Mouse (Mus musculus): ENCODE data around the gene Zar1. TPM values are rescaled to one million over a fixed set of nuclear protein-coding genes. Genes with fewer than 3 reads are reported as not detected.
"Not testable (repeated sequence)": the region's sequence is repeated elsewhere in the genome, so short reads cannot be mapped to it uniquely, and the experiment has no call there.

The Zar1 gene
- polyA plus RNA-seq (2014; fragmentation: Nextera tagmentation; extraction: Ambion mirVana): 0.36 and 0.63 TPM in 2 replicates

- not testable (repeated sequence) for H3K4me1 ChIP-seq (replicated peaks; ENCODE audit: control insufficient read depth, insufficient read depth, low read length); H3K9me3 ChIP-seq (ENCODE audit: control insufficient read depth, low read length); H3K27me3 ChIP-seq (ENCODE audit: control insufficient read depth, insufficient read depth, low read length); H3K36me3 ChIP-seq (ENCODE audit: control insufficient read depth, insufficient read depth, low read length); H3K27ac ChIP-seq (ENCODE audit: low read depth, low read length)
- H3K9ac ChIP-seq (ENCODE audit: low read length): peak within 1 kb of the TSS; percentile 45
- DNase-seq (ENCODE audit: low spot score): peak; percentile 56
- peak within 1 kb of the TSS; percentile 35 for H3K4me3 ChIP-seq (ENCODE audit: low read depth, low read length)
- peak within 1 kb of the TSS; percentile 70 for H3K4me2 ChIP-seq (ENCODE audit: low read depth, low read length, severe bottlenecking)
- peak; percentile 52 for ATAC-seq (replicated peaks; ENCODE audit: low FRiP score)
- WGBS: 11% methylated on average over 14 of the region's 21 CpGs
Measured at GRCm38 (mm10) chr5:72580970-72581332, at the start of gene Zar1. Gene Zar1 (minus strand): TSS chr5:72581254.

GRCm38 (mm10) chr5:72630026-72630425 is 49.0 kb upstream of the Zar1 start:
- H3K27me3 ChIP-seq (ENCODE audit: control insufficient read depth, insufficient read depth, low read length): no peaks in the 10 kb centered on the region
- no peak overlapping the region for H3K4me3 ChIP-seq (ENCODE audit: low read depth, low read length)
- H3K27ac ChIP-seq (ENCODE audit: low read depth, low read length): no peak overlapping the region
- whole genome bisulfite sequencing: 92% methylated on average over 6 of the region's 6 CpGs
- no peak overlapping the region for H3K9ac ChIP-seq (ENCODE audit: low read length)
- H3K4me2 ChIP-seq (ENCODE audit: low read depth, low read length, severe bottlenecking): no peak overlapping the region
- no peak for ATAC-seq (replicated peaks; ENCODE audit: low FRiP score)
- no peaks in the 10 kb centered on the region for H3K4me1 ChIP-seq (replicated peaks; ENCODE audit: control insufficient read depth, insufficient read depth, low read length)
- no peaks in the 10 kb centered on the region for H3K36me3 ChIP-seq (ENCODE audit: control insufficient read depth, insufficient read depth, low read length)
- no peak for DNase-seq (ENCODE audit: low spot score)
- H3K9me3 ChIP-seq (ENCODE audit: control insufficient read depth, low read length): no peaks in the 10 kb centered on the region

GRCm38 (mm10) chr5:72621022-72621421 is 40.0 kb upstream of the Zar1 start:
- no peak for DNase-seq (ENCODE audit: low spot score)
- no peak overlapping the region for H3K27ac ChIP-seq (ENCODE audit: low read depth, low read length)

GRCm38 (mm10) chr5:72617413-72617812 is 36.4 kb upstream of the Zar1 start:
- no peak for ATAC-seq (replicated peaks; ENCODE audit: low FRiP score)
- no peak for DNase-seq (ENCODE audit: low spot score)

More at GRCm38 (mm10) chr5:72621022-72621421, 40.0 kb upstream of the Zar1 start:
- H3K36me3 ChIP-seq (ENCODE audit: control insufficient read depth, insufficient read depth, low read length): no peaks in the 10 kb centered on the region
- no peak overlapping the region for H3K9ac ChIP-seq (ENCODE audit: low read length)
- H3K4me1 ChIP-seq (replicated peaks; ENCODE audit: control insufficient read depth, insufficient read depth, low read length): no peaks in the 10 kb centered on the region
- no peaks in the 10 kb centered on the region for H3K27me3 ChIP-seq (ENCODE audit: control insufficient read depth, insufficient read depth, low read length)
- H3K4me3 ChIP-seq (ENCODE audit: low read depth, low read length): no peak overlapping the region
- ATAC-seq (replicated peaks; ENCODE audit: low FRiP score): no peak
- H3K4me2 ChIP-seq (ENCODE audit: low read depth, low read length, severe bottlenecking): no peak overlapping the region
- H3K9me3 ChIP-seq (ENCODE audit: control insufficient read depth, low read length): no peaks in the 10 kb centered on the region
- 83% methylated on average over 1 of the region's 1 CpGs for WGBS

GRCm38 (mm10) chr5:72603138-72603537 is 22.1 kb upstream of the Zar1 start:
- H3K4me2 ChIP-seq (ENCODE audit: low read depth, low read length, severe bottlenecking): no peak overlapping the region
- H3K4me3 ChIP-seq (ENCODE audit: low read depth, low read length): no peak overlapping the region
- no peaks in the 10 kb centered on the region for H3K4me1 ChIP-seq (replicated peaks; ENCODE audit: control insufficient read depth, insufficient read depth, low read length)
- no peaks in the 10 kb centered on the region for H3K36me3 ChIP-seq (ENCODE audit: control insufficient read depth, insufficient read depth, low read length)
- H3K27ac ChIP-seq (ENCODE audit: low read depth, low read length): no peak overlapping the region
- 91% methylated on average over 4 of the region's 4 CpGs for WGBS
- DNase-seq (ENCODE audit: low spot score) (no peak), ATAC-seq (replicated peaks; ENCODE audit: low FRiP score) (no peak)
- H3K9ac ChIP-seq (ENCODE audit: low read length): no peak overlapping the region
- no peaks in the 10 kb centered on the region for H3K9me3 ChIP-seq (ENCODE audit: control insufficient read depth, low read length)
- H3K27me3 ChIP-seq (ENCODE audit: control insufficient read depth, insufficient read depth, low read length): no peaks in the 10 kb centered on the region

More at GRCm38 (mm10) chr5:72617413-72617812, 36.4 kb upstream of the Zar1 start:
- no peaks in the 10 kb centered on the region for H3K9me3 ChIP-seq (ENCODE audit: control insufficient read depth, low read length)
- no peak overlapping the region for H3K4me2 ChIP-seq (ENCODE audit: low read depth, low read length, severe bottlenecking)
- H3K4me1 ChIP-seq (replicated peaks; ENCODE audit: control insufficient read depth, insufficient read depth, low read length): no peaks in the 10 kb centered on the region
- no peaks in the 10 kb centered on the region for H3K27me3 ChIP-seq (ENCODE audit: control insufficient read depth, insufficient read depth, low read length)
- 82% methylated on average over 4 of the region's 4 CpGs for WGBS
- no peaks in the 10 kb centered on the region for H3K36me3 ChIP-seq (ENCODE audit: control insufficient read depth, insufficient read depth, low read length)
- H3K9ac ChIP-seq (ENCODE audit: low read length): no peak overlapping the region
- no peak overlapping the region for H3K27ac ChIP-seq (ENCODE audit: low read depth, low read length)
- H3K4me3 ChIP-seq (ENCODE audit: low read depth, low read length): no peak overlapping the region

GRCm38 (mm10) chr5:72601006-72601405 is 20.0 kb upstream of the Zar1 start:
- Histone ChIP-seq H3K36me3 (ENCODE audit: control insufficient read depth, insufficient read depth, low read length) (no peaks in the 10 kb centered on the region), H3K9me3 (ENCODE audit: control insufficient read depth, low read length) (no peaks in the 10 kb centered on the region), H3K27me3 (ENCODE audit: control insufficient read depth, insufficient read depth, low read length) (no peaks in the 10 kb centered on the region), H3K4me1 (replicated peaks; ENCODE audit: control insufficient read depth, insufficient read depth, low read length) (no peaks in the 10 kb centered on the region), H3K4me3 (ENCODE audit: low read depth, low read length) (no peak overlapping the region), H3K9ac (ENCODE audit: low read length) (no peak overlapping the region), H3K27ac (ENCODE audit: low read depth, low read length) (no peak overlapping the region), H3K4me2 (ENCODE audit: low read depth, low read length, severe bottlenecking) (no peak overlapping the region)
- WGBS: 11% methylated on average over 5 of the region's 5 CpGs
- ATAC-seq (replicated peaks; ENCODE audit: low FRiP score) (peak; percentile 80), DNase-seq (ENCODE audit: low spot score) (peak; percentile 72)

- peaks cover 2% of the 10 kb centered on the region; the same call in 1 of the 2 replicates for H3K27me3 ChIP-seq (ENCODE audit: control insufficient read depth, insufficient read depth, low read length)
- peak within 1 kb of the TSS; percentile 41; the same call in 1 of the 2 replicates for H3K9ac ChIP-seq (ENCODE audit: low read length)
- peaks cover 2% of the 10 kb centered on the region; the same call in 1 of the 2 replicates for H3K4me1 ChIP-seq (replicated peaks; ENCODE audit: control insufficient read depth, insufficient read depth, low read length)
- DNase-seq (ENCODE audit: low spot score) (peak; percentile 58), ATAC-seq (replicated peaks; ENCODE audit: low FRiP score) (peak; percentile 86)
- H3K4me3 ChIP-seq (ENCODE audit: low read depth, low read length): peak within 1 kb of the TSS; percentile 31
- 2% methylated on average over 38 of the region's 38 CpGs for WGBS
- H3K9me3 ChIP-seq (ENCODE audit: control insufficient read depth, low read length): no peaks in the 10 kb centered on the region
- no peaks in the 10 kb centered on the region for H3K36me3 ChIP-seq (ENCODE audit: control insufficient read depth, insufficient read depth, low read length)
- no peak within 1 kb of the TSS for H3K27ac ChIP-seq (ENCODE audit: low read depth, low read length)
- H3K4me2 ChIP-seq (ENCODE audit: low read depth, low read length, severe bottlenecking): peak within 1 kb of the TSS; percentile 60
Measured at GRCm38 (mm10) chr5:72587192-72587681, 6.2 kb upstream of the Zar1 start, which contains the start of gene Gm5868. Gene Gm5868 (minus strand): TSS chr5:72587551.

- ATAC-seq (replicated peaks; ENCODE audit: low FRiP score): peak; percentile 53
- not testable (repeated sequence) for H3K36me3 ChIP-seq (ENCODE audit: control insufficient read depth, insufficient read depth, low read length); H3K27ac ChIP-seq (ENCODE audit: low read depth, low read length); H3K9me3 ChIP-seq (ENCODE audit: control insufficient read depth, low read length); H3K27me3 ChIP-seq (ENCODE audit: control insufficient read depth, insufficient read depth, low read length); H3K9ac ChIP-seq (ENCODE audit: low read length); H3K4me1 ChIP-seq (replicated peaks; ENCODE audit: control insufficient read depth, insufficient read depth, low read length)
- H3K4me2 ChIP-seq (ENCODE audit: low read depth, low read length, severe bottlenecking): peak overlapping the region; percentile 60
- 46% methylated on average over 25 of the region's 25 CpGs for WGBS
- H3K4me3 ChIP-seq (ENCODE audit: low read depth, low read length): peak overlapping the region; percentile 31; the same call in 1 of the 2 replicates
- DNase-seq (ENCODE audit: low spot score): peak; percentile 65
Measured at GRCm38 (mm10) chr5:72586667-72587191, 5.7 kb upstream of the Zar1 start.

- not testable (repeated sequence) for ATAC-seq (replicated peaks; ENCODE audit: low FRiP score); H3K4me2 ChIP-seq (ENCODE audit: low read depth, low read length, severe bottlenecking); DNase-seq (ENCODE audit: low spot score); H3K4me3 ChIP-seq (ENCODE audit: low read depth, low read length); H3K36me3 ChIP-seq (ENCODE audit: control insufficient read depth, insufficient read depth, low read length); H3K9me3 ChIP-seq (ENCODE audit: control insufficient read depth, low read length); H3K4me1 ChIP-seq (replicated peaks; ENCODE audit: control insufficient read depth, insufficient read depth, low read length); H3K27ac ChIP-seq (ENCODE audit: low read depth, low read length); H3K9ac ChIP-seq (ENCODE audit: low read length); H3K27me3 ChIP-seq (ENCODE audit: control insufficient read depth, insufficient read depth, low read length)
- WGBS: 32% methylated on average over 7 of the region's 7 CpGs
Measured at GRCm38 (mm10) chr5:72586122-72586521, 5.1 kb upstream of the Zar1 start.

All from forebrain, embryonic 11.5 days (tissue).